Mouse (Mus musculus) cerebellum, postnatal 25 days (tissue): ENCODE results near the gene Mecom.
A peak's percentile ranks its signal among the peaks of the same experiment; 100 is the strongest.

ENCODE experiments used
- DNase-seq, 2 experiments: peaks; one replicate each; pipeline ENCODE4 v3.0.0; 2021; ENCODE audit warnings: mixed read lengths in 2 of 2

Gene Mecom

DNA sequence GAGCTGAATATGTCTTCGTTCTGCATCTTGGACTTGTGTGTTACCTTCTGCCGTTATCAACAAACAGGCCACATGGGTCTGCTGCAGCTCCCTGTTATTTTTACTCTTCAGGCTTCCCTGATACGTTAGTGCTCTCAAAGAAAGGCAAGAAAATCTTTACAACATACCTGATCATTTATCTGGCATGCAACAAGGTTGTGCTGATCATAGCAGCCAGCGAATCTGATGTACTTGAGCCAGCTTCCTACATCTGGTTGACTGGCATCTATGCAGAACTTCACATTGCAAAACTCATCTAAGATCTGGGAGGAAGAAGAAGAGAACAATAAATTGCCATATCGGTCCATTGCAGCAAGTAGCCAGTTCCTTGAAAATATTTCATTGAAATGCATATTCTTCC is 538.2 kb downstream of the Mecom start:
- no peak for DNase-seq

GRCm38 (mm10) chr3:30004888-30005405 is 542.9 kb downstream of the Mecom start:
- no peak for DNase-seq

DNA sequence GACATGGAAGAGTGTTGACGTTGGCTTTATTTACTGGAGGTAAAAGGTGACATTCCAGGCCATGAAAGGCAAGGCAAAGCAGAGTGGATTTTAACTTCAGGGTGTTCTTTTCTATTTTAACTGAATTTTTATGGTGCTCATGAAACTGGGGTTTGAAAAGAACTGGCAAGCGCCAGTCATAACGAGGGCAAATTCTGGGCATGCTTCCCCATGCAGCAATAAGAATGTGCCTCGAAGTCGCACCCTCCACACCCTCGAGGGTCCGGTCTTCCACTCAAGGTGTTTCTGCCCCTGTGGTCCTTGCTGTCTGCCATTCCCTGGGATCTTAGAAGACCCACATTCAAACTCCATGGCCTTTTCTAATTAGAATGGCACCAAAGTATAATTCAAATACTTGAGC is 547.5 kb downstream of the Mecom start:
- no peak for DNase-seq

GRCm38 (mm10) chr3:29999035-29999434 is 548.8 kb downstream of the Mecom start:
- DNase-seq: no peak

- DNase-seq: no peak
Measured at GRCm38 (mm10) chr3:29997068-29997467, 550.7 kb downstream of the Mecom start.

- no peak for DNase-seq
Measured at GRCm38 (mm10) chr3:29993346-29993745, 554.5 kb downstream of the Mecom start.

- DNase-seq: no peak
Measured at GRCm38 (mm10) chr3:29991523-29991922, 556.3 kb downstream of the Mecom start.

- no peak for DNase-seq
Measured at GRCm38 (mm10) chr3:29984431-29984830, 563.4 kb downstream of the Mecom start.

- DNase-seq: no peak
Measured at GRCm38 (mm10) chr3:29981259-29981910, 566.4 kb downstream of the Mecom start.

- peak; percentile 57 to 68 for DNase-seq
Measured at GRCm38 (mm10) chr3:29980531-29980930, 567.3 kb downstream of the Mecom start.

GRCm38 (mm10) chr3:29976580-29976979 is 571.2 kb downstream of the Mecom start:
- DNase-seq: no peak

DNA sequence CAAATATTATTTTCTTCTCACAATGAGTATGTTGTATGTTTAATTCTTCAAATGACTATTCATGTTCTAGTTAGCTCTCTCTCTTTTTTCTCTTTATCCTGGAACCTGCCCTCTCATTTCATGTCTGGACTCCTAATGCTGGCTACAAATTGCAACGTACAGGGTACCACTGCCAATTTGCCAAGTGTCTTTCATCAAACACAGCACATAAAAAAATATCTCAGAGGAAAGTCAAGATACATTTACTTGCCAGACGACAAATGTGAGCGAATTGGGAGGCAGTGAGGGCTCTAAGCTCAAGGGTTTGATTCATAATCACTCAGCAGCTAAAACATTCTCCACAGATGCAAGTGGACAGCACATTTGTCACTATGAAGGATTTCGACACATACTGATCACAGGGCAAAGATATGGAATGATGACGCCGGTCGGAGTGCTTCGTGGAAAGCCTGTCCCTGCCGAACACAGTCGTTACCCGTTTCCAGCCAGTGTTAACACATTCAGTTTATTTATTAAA is 579.3 kb downstream of the Mecom start:
- no peak for DNase-seq

- DNase-seq: no peak
Measured at GRCm38 (mm10) chr3:29963953-29964352, 583.9 kb downstream of the Mecom start.

- DNase-seq: no peak
Measured at GRCm38 (mm10) chr3:29963447-29963846, 584.4 kb downstream of the Mecom start.

- no peak for DNase-seq
Measured at GRCm38 (mm10) chr3:29959051-29959450, 588.8 kb downstream of the Mecom start.

DNA sequence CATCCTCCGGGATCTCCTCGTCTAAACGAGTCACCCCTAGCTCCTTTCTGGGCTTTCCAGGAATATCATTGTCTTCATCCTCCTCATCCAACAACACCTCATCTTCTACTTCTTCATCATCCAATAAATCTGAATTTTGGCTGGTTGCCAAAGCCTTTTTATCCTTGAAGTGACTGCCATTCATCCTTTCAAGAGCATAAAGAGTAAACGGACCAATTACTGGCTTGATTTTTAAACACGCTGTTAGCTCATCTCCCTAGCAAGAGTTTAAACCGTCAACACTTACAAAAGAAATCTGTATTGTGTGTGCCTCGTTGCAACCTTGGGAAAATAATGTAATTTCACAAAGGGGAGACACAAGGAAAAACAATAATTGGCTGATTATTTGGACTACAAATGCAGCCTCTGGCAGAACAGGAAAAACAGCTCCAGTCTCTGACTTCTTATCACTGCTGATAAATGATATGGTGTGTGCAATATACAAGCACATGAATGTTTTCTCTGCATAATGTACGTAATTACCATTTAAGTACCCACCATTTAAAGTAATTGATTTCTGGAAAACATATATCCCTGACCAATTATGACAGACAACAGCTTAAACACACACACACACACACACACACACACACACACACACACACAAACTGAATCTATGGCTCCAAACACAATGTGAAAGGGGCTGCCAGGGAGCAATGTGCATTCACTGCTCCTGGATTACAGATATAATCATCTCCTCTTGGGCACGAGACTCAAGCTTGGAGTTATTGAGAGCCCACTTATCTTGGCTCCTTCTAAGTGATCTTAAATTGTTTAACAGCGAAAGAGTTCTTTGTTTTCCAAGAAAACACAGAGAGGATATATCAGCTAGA is 590.2 kb downstream of the Mecom start:
- DNase-seq: no peak

- DNase-seq: no peak
Measured at GRCm38 (mm10) chr3:29953269-29953668, 594.5 kb downstream of the Mecom start.

DNA sequence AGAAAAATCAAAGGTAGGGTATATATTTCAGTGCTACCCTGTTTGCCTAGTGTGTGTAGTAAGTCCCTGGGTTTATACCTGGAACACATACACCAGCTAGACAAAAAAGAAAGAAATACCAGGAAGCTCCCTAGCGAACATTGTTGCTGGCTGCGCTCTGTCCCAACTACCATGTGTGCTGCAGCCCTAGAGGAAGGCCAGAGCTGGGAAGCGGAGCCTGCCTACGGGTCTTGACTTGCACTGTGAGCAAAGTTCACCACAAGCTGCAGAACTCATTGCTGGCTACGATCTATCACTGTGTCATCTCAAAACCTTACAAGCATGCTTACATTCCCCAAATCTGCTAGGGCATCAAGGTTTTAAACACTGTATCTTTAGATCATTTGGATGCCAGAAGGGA is 597.0 kb downstream of the Mecom start:
- no peak for DNase-seq

DNA sequence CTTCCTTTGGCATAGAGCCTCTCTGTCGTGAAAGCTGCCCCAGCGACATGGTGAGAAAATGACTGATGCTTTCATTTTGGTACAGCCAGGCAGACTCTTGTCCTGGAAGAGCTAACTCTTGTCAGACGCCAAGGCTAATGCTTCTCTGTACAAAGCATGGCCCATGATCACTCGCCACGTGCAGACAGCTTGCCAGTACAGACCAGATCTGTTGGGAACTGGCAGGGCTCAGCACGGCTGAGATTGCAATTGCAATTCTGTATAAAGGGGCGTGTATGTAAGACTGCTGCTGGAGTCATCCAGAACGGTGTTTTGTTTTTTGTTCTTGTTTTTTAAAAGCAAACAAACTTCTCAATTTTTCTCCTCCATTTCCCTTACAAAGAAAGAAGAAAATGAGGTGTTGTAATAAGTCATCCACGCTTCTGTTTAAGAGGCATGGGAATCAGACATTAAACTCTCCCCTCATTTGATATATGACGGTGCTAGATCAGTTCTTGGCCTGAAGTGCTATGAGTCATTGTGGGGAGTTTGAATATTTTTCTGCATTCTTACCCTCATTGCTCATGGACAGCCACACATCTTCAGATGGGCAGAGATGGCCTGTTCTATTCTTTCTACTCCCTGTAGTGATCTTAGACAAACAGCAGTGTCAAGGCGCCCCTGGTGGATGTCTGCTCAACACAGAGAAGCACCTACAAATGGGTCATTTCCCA is 644.1 kb downstream of the Mecom start:
- peak in 1 of 2 experiments; percentile 9 for DNase-seq
